Mouse (Mus musculus) lung, adult 10 weeks (tissue): Measurements from ENCODE around the gene Tnf. TPM values are rescaled to one million over a fixed set of nuclear protein-coding genes. Genes with fewer than 3 reads are reported as not detected.

Experiments used
- polyA plus RNA-seq: library from polyadenylated mRNA; stranded (reverse); fragments of 350-450 nt; fragmentation: Illumina TruSeq; extraction: RNeasy Lipid Tissue Mini Kit (QIAGEN cat#74804); gene quantifications from one replicate; pipeline ENCODE4 v1.2.3, GENCODE M21; 2014; ENCODE audit warnings: low read depth, low replicate concordance; ENCODE audit not compliant: insufficient read depth

The Tnf gene
- polyA plus RNA-seq = 1.2 TPM

GRCm38 (mm10) chr17:35201787-35202186 is at the start of gene Tnf:
Tnf (minus strand) TSS chr17:35202007.

DNA sequence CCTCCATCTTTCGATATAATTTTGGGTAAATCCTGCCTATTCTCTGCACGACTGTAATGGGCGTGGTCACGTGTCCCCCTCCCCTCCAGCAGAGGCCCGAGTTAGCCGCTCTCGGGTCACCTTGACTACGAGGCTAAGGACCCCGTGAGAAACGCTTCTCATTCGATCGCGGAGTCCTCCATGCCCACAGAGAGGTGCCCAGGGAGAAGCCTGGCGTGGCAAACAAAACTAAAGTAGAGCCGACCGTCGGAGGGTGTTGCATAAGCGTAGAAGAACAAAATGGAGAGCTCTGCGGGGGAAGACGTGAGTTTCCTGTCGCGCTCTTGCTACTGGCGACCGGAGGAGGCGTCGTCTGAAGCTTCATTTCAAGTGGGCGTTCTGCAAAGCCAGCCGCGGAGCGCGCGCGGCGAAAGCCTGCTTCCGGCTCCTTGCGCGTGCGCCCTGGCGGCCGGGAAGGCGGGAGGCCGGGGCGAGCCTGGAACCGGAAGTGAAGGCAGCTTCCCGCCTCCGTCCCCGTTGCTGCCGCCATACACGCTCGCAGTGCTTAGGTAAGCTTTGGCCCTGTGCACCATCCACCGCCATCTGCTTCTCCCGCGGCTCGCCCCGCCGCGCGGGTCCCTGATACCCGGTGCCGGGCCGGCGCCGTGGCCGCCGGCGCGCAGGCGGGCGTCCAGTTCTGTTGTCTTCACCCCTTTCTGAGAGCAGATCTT is 39.7 kb upstream of the Tnf start, which contains the start of gene Ddx39b:
Gene Ddx39b, plus strand, starts transcription at position 442 of the 710 bp plus-strand sequence.

GRCm38 (mm10) chr17:35235614-35236389 is 34.0 kb upstream of the Tnf start, which contains the start of gene Nfkbil1:
Nfkbil1 (minus strand) TSS chr17:35235792.

GRCm38 (mm10) chr17:35233114-35233980 is 31.5 kb upstream of the Tnf start, which contains the start of gene Atp6v1g2:
Atp6v1g2 (plus strand) TSS chr17:35233660.

GRCm38 (mm10) chr17:35220156-35220952 is 18.5 kb upstream of the Tnf start, which contains the start of gene Gm16181:
Gm16181 (plus strand) TSS chr17:35220834.

DNA sequence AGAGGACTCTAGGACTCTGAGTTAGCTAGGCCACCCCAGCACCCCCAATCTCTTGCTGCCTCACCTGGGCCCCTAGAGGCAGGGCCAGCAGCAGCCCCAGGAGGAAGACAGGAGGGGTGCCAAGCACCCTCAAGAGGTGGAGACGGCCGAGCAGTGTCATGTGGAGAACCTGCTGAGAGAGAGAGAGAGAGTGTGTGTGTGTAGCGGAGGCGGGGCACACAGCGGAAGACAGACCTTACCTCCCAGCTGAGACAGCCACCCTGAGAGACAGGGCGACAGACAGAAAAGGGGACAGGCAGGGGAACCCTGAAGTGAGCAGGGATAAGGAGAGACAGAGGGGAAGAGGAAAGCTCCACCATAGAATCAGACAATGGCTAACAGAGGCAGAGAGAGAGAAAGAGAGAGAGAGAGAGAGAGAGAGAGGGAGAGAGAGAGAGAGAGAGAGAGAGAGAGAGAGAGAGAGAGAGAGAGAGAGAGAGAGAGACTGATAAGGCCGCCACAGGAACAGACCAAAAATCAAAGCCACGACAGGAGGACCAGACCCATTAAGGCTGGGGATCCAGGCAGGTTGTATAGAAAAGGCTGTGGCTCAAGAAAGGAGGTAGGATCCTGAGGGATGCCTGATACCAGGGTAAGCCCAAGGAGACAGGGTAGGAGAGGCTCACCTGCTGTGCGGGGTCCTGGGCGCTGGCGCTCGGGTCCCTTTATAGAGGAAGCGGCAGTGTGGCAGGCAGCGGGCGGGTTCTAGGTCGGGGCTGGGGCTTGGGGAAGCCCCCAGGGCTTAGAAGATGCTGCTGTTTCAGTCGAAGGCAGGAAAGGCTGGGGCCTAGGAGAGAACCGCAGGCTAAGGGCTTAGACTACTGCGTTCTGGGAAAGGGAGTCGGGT is 2.9 kb upstream of the Tnf start, which contains the start of gene Lta:
Gene Lta, minus strand, starts transcription at position 858 of the 886 bp plus-strand sequence.

DNA sequence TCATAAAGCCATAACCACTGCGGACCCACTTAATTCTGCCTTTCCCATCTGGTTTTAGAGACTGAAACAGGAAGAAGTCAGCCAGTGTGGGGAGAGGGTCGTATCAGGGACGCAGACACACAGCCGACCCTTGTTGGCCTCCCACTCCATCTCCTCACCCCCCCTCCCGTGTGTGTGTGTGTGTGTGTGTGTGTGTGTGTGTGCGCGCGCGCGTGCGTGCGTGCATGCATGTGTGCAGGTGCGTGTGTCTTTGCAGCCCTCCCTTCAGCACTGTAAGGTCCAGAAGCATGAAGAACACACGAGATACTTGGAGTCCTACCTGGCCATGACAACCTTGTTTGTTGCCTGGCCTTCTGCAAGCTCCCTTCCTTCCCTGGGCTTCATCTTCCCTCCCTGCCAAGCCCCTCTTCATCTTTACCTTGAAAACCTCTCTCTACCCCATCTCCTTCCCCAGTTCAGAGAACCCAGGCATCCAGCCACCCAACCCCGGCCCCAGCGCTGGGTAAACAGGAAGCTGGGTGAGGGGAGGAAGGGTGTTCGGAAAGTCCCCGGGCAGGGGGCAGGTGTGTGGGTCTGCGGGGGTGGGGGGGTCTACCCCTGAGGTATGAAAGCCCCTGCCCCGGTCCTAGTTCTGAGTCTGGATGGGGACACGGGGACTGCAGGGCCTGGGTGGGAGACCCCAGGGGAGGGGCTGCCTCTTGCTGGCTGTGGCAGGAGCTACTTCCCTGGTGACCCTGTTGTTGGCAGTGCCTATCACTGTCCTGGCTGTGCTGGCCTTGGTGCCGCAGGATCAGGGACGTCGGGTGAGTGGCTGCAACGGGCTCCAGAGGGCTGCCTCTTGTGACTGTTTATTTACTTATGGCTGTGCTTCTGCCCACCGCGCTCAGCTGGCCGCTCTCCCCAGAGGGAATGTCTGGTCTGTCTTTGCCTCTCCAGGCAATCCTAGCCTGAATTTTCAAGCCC is 7.6 kb downstream of the Tnf start, which contains the start of gene Ltb:
Gene Ltb, plus strand, starts transcription at position 559 of the 963 bp plus-strand sequence.

GRCm38 (mm10) chr17:35187959-35188610 is 13.7 kb downstream of the Tnf start, which contains the start of gene Lst1:
Lst1 (minus strand) TSS chr17:35188439.

GRCm38 (mm10) chr17:35175968-35176367 is 25.8 kb downstream of the Tnf start, which contains the start of gene Aif1:
Aif1 (minus strand) TSS chr17:35176068.

DNA sequence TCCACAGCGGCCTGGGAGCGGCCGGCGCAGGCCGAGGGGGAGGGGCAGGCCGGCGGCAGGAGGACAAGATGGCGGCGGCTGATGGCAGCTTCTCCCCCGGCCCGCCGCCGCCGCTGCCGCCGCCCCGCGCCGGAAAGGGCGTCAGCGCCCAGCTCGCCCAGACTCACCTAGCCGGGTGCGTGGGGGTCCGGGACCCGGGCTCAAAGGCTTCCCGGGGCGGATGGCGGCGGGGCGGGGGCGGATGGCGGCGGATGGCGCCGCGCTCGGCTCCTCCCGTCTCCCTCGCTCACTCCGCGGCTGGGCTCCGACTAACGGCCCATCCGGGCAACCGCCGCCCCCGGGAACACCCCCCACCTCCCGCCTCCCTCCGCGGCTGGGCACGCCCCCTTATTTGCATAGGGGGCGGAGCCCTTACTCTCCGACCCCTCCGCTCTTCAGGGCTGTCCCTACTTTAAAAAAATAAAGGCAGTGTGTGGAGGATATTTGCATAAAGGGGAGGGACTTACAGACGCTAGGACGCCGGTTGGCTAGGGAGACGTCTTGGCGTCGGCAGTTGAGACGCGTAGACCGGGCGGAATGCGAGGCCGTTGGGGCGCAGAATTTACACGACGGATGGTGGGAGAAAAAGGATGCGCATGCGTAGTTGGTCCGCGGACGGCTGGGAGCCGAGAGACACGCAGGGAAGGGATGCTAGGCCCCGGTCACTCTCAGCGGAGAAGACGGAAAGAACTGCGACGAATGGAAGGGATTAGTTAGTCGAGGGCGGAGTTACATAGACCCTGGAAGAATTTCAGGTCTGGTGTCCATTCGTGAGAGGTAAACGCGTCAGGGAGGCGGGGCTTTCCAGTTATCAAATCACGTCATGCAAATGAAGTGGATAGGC is 37.0 kb downstream of the Tnf start, which contains the start of gene Prrc2a:
Gene Prrc2a, minus strand, starts transcription at position 330 of the 883 bp plus-strand sequence.

Other genes starting within 250 kb of the Tnf start
- 18.0 TPM for gene Hspa1b, start 242.8 kb downstream of the Tnf start, polyA plus RNA-seq
- not detected for gene Gm20481, start 232.1 kb downstream of the Tnf start, polyA plus RNA-seq
- gene Hspa1a, start 229.9 kb downstream of the Tnf start, polyA plus RNA-seq = 15.5 TPM
- gene Hspa1l, start 229.3 kb downstream of the Tnf start, polyA plus RNA-seq = 1.2 TPM
- 34.0 TPM for gene Lsm2, start 220.1 kb downstream of the Tnf start, polyA plus RNA-seq
- 25.7 TPM for gene Vars, start 201.0 kb downstream of the Tnf start, polyA plus RNA-seq
- 0.74 TPM for gene Vwa7, start 185.4 kb downstream of the Tnf start, polyA plus RNA-seq
- gene Sapcd1, start 174.0 kb downstream of the Tnf start, polyA plus RNA-seq = 1.3 TPM
- 3.1 TPM for gene Msh5, start 155.3 kb downstream of the Tnf start, polyA plus RNA-seq
- gene Clic1, start 152.0 kb downstream of the Tnf start, polyA plus RNA-seq = 242 TPM
- 99.2 TPM for gene Ddah2, start 143.0 kb downstream of the Tnf start, polyA plus RNA-seq
- 2.4 TPM for gene Ly6g6c, start 136.6 kb downstream of the Tnf start, polyA plus RNA-seq
- gene Mpig6b, start 135.8 kb downstream of the Tnf start, polyA plus RNA-seq = 0.84 TPM
- 1.4 TPM for gene Ly6g6e, start 125.1 kb downstream of the Tnf start, polyA plus RNA-seq
- 13.1 TPM for gene Ly6g6d, start 123.9 kb downstream of the Tnf start, polyA plus RNA-seq
- not detected for gene Ly6g6f, start 116.4 kb downstream of the Tnf start, polyA plus RNA-seq
- 72.3 TPM for gene Abhd16a, start 112.7 kb downstream of the Tnf start, polyA plus RNA-seq
- not detected for gene Ly6g5c, start 93.7 kb downstream of the Tnf start, polyA plus RNA-seq
- gene Ly6g5b, start 86.6 kb downstream of the Tnf start, polyA plus RNA-seq = 0.55 TPM
- 23.7 TPM for gene Gpank1, start 80.6 kb downstream of the Tnf start, polyA plus RNA-seq
- gene Csnk2b, start 80.0 kb downstream of the Tnf start, polyA plus RNA-seq = 116 TPM
- 11.1 TPM for gene D17H6S53E, start 75.6 kb downstream of the Tnf start, polyA plus RNA-seq
- gene Apom, start 70.0 kb downstream of the Tnf start, polyA plus RNA-seq = not detected
- gene Bag6, start 66.8 kb downstream of the Tnf start, polyA plus RNA-seq = 66.8 TPM
- 149 TPM for gene Prrc2a, start 37.1 kb downstream of the Tnf start, polyA plus RNA-seq
- 14.2 TPM for gene Aif1, start 25.9 kb downstream of the Tnf start, polyA plus RNA-seq
- 56.7 TPM for gene Lst1, start 13.6 kb downstream of the Tnf start, polyA plus RNA-seq
- gene Ltb, start 7.6 kb downstream of the Tnf start, polyA plus RNA-seq = 46.6 TPM
- gene Lta, start 3.3 kb upstream of the Tnf start, polyA plus RNA-seq = 0.62 TPM
- gene Gm16181, start 18.8 kb upstream of the Tnf start, polyA plus RNA-seq = not detected
- 3.0 TPM for gene Atp6v1g2, start 31.7 kb upstream of the Tnf start, polyA plus RNA-seq
- 13.6 TPM for gene Nfkbil1, start 33.8 kb upstream of the Tnf start, polyA plus RNA-seq
- gene Ddx39b, start 39.7 kb upstream of the Tnf start, polyA plus RNA-seq = 120 TPM
- gene H2-D1, start 60.7 kb upstream of the Tnf start, polyA plus RNA-seq = 887 TPM
- gene H2-Q1, start 118.4 kb upstream of the Tnf start, polyA plus RNA-seq = 0.72 TPM
- 8.2 TPM for gene H2-Q2, start 140.2 kb upstream of the Tnf start, polyA plus RNA-seq
- gene H2-Q4, start 177.6 kb upstream of the Tnf start, polyA plus RNA-seq = 102 TPM
- 56.1 TPM for gene H2-Q6, start 222.8 kb upstream of the Tnf start, polyA plus RNA-seq
- gene H2-Q7, start 237.1 kb upstream of the Tnf start, polyA plus RNA-seq = 95.6 TPM